Mouse (Mus musculus) thymus, adult 2 months (tissue): ENCODE measurements at regions not wholly inside any gene's neighbourhood (a gene's known extent, or its start where the extent isn't known, plus 50 kb on each side); places are given as distances from the start of the nearest gene placed in this dataset.

ENCODE experiments used
- CTCF ChIP-seq: fragments of 200-500 bp; IDR thresholded peaks from 2 replicates; pipeline ENCODE4 v1.5.1; 2012; ENCODE audit warnings: mild to moderate bottlenecking, control low read depth, low read length, moderate library complexity, borderline replicate concordance; ENCODE audit not compliant: control insufficient read depth, poor library complexity, insufficient read depth; ENCODE audit errors: extremely low read depth
- POLR2A ChIP-seq: fragments of 200-500 bp; IDR thresholded peaks from 2 replicates; pipeline ENCODE4 v1.6.1; 2012; ENCODE audit warnings: mild to moderate bottlenecking, low read length, control low read depth, moderate library complexity; ENCODE audit not compliant: control insufficient read depth, poor library complexity, insufficient read depth; ENCODE audit errors: extremely low read depth

DNA sequence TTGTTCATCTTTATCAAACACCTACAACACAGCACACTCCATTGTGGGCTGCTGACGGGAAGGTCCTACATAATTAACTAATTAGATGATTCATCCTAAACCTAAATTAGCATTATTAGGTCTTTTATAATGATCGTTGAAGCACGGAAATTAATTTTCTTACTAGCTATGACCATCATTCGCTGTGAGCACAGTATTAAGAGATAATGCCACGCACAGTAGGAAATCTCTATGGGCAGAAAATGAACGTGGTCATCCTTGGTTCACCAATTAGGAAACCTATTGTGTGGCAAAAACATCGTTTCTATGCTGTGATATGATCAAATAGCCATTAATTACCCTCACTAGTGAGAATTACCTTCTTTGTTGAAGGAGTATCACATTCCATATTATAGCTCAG, 56.4 kb upstream of the Mbip start:
- no peak for TF ChIP-seq POLR2A
- no peak for TF ChIP-seq CTCF
